ENCODE assay signal across 8 mouse cellular contexts in the genomic region with DNA sequence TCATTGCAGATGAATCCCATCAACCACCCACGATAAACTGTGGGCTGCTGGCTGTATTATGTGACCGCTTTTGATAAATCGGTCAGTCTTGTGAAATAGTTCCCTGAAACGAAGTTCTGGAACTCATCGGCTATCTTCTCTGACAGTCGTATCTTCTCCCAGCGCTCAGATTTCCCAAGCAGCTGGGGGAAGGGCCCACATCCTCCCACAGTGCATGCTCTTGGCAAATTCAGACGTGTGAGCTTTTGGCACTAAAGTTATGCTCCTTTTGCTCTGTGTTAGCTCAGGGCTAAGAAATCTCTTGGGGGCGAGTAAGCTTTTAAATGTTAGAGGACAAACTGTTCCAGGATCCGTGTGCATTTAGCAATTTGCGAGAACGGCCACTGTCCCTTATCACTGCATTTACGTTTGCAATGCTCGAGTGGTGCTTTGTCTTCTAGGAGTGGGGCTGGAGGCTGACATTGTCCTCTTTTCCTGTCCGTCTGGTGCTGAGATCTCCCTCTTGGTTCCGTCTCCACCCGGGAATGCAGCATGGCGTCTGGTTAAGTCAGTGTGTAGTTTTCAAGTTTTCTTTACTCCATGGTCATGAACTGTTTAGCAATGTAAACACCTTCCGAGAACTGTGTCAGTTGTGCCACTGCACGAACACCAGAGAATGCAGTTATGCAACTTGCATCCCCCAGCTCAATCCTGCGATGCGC. TPM values are rescaled to one million over a fixed set of nuclear protein-coding genes. Genes with fewer than 3 reads are reported as not detected.
DNase-seq lines count a peak whose midpoint lies in the region; ATAC-seq and TF ChIP-seq lines count a peak whose summit lies in the region.

No protein-coding gene starts in this region.

- H3K4me1 ChIP-seq in stomach, embryonic 16.5 days (ENCODE audit: control insufficient read depth, insufficient read depth, low read length), result no peaks in the 10 kb centered on the region
- H3K4me1 ChIP-seq in forebrain, postnatal 0 days (ENCODE audit: insufficient read depth), result no peaks in the 10 kb centered on the region

- peak overlapping the region; percentile 58 for H3K27ac ChIP-seq in gastrocnemius, adult 2 months
- H3K27ac ChIP-seq in stomach, embryonic 16.5 days (ENCODE audit: low read length), result no peak overlapping the region; the same call in 1 of the 2 replicates
- no peak overlapping the region for H3K27ac ChIP-seq in forebrain, postnatal 0 days (ENCODE audit: low read depth, low read length)

- no peaks in the 10 kb centered on the region for H3K9me3 ChIP-seq in stomach, embryonic 16.5 days (replicated peaks; ENCODE audit: control insufficient read depth, low read length)
- H3K9me3 ChIP-seq in forebrain, postnatal 0 days (ENCODE audit: low read length), result no peaks in the 10 kb centered on the region

- DNase-seq in gastrocnemius, adult 2 months, result peak; percentile 59
- no peak for DNase-seq in gastrocnemius, postnatal 4 days (ENCODE audit: low spot score in 2 of 2)
- DNase-seq in heart, adult 8-10 months (ENCODE audit: low spot score), result peak; percentile 73
- DNase-seq in kidney, postnatal 36 days, result peak; percentile 10 to 39
- no peak for DNase-seq in Muller cell, postnatal 12 days (ENCODE audit: inconsistent ontology term)
- no peak for DNase-seq in forebrain, postnatal 0 days
- DNase-seq in frontal cortex, adult 2 months (ENCODE audit: extremely low spot score in 1 of 2, low spot score in 1 of 2), result no peak

- peak; percentile 82 for ATAC-seq in stomach, embryonic 16.5 days (ENCODE audit: insufficient read depth, low FRiP score)
- ATAC-seq in forebrain, postnatal 0 days, result no peak

- peak overlapping the region; percentile 40 for H3K4me2 ChIP-seq in stomach, embryonic 16.5 days (ENCODE audit: low read depth, low read length)
- no peak overlapping the region for H3K4me2 ChIP-seq in forebrain, postnatal 0 days (ENCODE audit: low read depth)

- no peaks in the 10 kb centered on the region for H3K27me3 ChIP-seq in stomach, embryonic 16.5 days (ENCODE audit: control insufficient read depth, insufficient read depth, low read length)
- no peaks in the 10 kb centered on the region for H3K27me3 ChIP-seq in forebrain, postnatal 0 days (ENCODE audit: insufficient read depth, low read length)

- H3K9ac ChIP-seq in stomach, embryonic 16.5 days (ENCODE audit: low read length), result peak overlapping the region; percentile 3; the same call in 1 of the 2 replicates
- H3K9ac ChIP-seq in forebrain, postnatal 0 days, result no peak overlapping the region

- 33% methylated on average over 22 of the region's 22 CpGs for WGBS in stomach, embryonic 16.5 days
- WGBS in forebrain, postnatal 0 days, result 73% methylated on average over 22 of the region's 22 CpGs

- intact Hi-C loops in gastrocnemius, adult 2 months (cut with DNase I), result loop anchor here (10.0 kb wide), 1 partner anchor 559 kb away; no protein-coding TSS in a partner anchor

- TF ChIP-seq CTCF in gastrocnemius, adult 2 months (IDR thresholded peaks at IDR 0.05), result no peak
- no peak for TF ChIP-seq CTCF in forebrain, postnatal 0 days (IDR thresholded peaks at IDR 0.05; ENCODE audit: low read depth)

- H3K4me3 ChIP-seq in gastrocnemius, adult 2 months, result no peak overlapping the region
- peak overlapping the region; percentile 5; the same call in 1 of the 2 replicates for H3K4me3 ChIP-seq in stomach, embryonic 16.5 days (replicated peaks; ENCODE audit: low read length)
- no peak overlapping the region for H3K4me3 ChIP-seq in forebrain, postnatal 0 days (ENCODE audit: low read depth, low read length)

- H3K36me3 ChIP-seq in stomach, embryonic 16.5 days (ENCODE audit: control insufficient read depth, insufficient read depth, low read length), result no peaks in the 10 kb centered on the region
- H3K36me3 ChIP-seq in forebrain, postnatal 0 days (ENCODE audit: insufficient read depth), result no peaks in the 10 kb centered on the region

RNA-seq across cellular contexts. Expression of gene Spdl1, which starts 12.3 kb away (rescaled TPM):
- under 1 TPM; 0.14 to 0.18 TPM for total RNA-seq in gastrocnemius, adult 2 months (2021)
- 1 to 10 TPM; 5.7 to 6.1 TPM for total RNA-seq in gastrocnemius, postnatal 4 days (2021)
- under 1 TPM in 3 of 4 experiments, not detected in 1; 0.12 to 0.26 (median 0.22) TPM for total RNA-seq in heart, adult 8-10 months (2022)
- 15.0 and 16.3 TPM in 2 replicates for polyA plus RNA-seq in stomach, embryonic 16.5 days (2015; fragmentation: Nextera tagmentation; extraction: Ambion mirVana)
- total RNA-seq in forebrain, postnatal 0 days (2014; rRNA removed), result 2.0 and 3.7 TPM in 2 replicates
- 1.2 and 1.4 TPM in 2 replicates for polyA plus RNA-seq in forebrain, postnatal 0 days (2015; fragmentation: Nextera tagmentation; extraction: Ambion mirVana)
- 0.28 and 0.67 TPM in 2 replicates for polyA plus RNA-seq in frontal cortex, adult 2 months (2012; rRNA removed)

Comparison
In these comparisons a context has a peak if more than half of its experiments do, and no peak if none do; other contexts are left out.
1. DNase-seq: peak in gastrocnemius, adult 2 months (single experiment), heart, adult 8-10 months (single experiment) and kidney, postnatal 36 days (2 of 2); none in gastrocnemius, postnatal 4 days (0 of 2), Muller cell, postnatal 12 days (single experiment), forebrain, postnatal 0 days (single experiment) and frontal cortex, adult 2 months (0 of 2).